Mouse (Mus musculus): ENCODE results near the gene Nxf7.

DNA sequence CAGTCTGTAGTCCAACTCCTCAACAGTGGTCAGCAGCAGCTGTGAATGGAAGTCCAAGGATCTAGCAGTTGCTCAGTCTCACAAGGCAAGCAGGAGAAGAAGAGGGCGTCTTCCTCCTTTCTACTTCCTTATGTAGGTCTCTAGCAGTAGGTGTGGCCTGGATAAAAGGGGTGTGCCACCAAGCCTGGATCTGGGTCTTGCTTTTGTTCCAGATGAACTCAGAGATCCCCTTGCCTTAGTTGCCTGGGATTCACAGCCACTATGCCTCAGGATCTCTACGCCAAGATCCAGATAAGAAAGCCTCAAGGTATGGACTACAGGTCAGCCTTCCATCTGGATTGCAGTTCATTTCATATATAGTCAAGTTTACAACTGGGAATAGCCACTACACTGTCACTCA lies at the start of gene Nxf7:
- TF ChIP-seq POLR2A (IDR thresholded peaks at IDR 0.05; ENCODE audit: insufficient read depth, low read length) (no peak), CTCF (IDR thresholded peaks at IDR 0.05; ENCODE audit: low read depth, low read length) (no peak)

Data from ES-Bruce4 (cell line).